Mouse (Mus musculus) thymus, postnatal 36 days (tissue): ENCODE measurements around the gene Vmn1r122.
"Not testable (repeated sequence)": the region's sequence is repeated elsewhere in the genome, so short reads cannot be mapped to it uniquely, and the experiment has no call there.

ENCODE experiments used
- DNase-seq, 2 experiments: peaks; one replicate each; pipeline ENCODE4 v3.0.0; 2022; ENCODE audit warnings: mixed read lengths in 2 of 2

Vmn1r122 gene

DNA sequence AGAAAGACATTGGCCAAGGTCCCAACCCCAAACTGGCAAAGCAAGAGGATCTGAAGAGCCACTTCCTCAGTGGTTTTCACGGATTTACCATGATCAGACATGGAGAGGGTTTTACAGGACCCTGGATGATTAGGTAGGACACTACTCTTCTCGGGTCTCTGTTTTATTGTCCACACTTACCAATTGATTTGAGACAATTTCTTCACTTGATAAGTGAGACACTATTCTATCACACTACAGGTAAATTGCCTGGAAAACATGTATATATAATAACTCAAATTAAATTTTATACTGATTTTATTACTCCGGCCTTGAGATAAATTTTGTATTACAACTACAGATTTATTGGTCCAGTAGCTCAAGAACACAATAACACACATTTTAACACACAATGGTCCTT lies at the start of gene Vmn1r122:
Gene Vmn1r122 (minus strand): TSS at position 101 of the 400 bp plus-strand sequence.
- DNase-seq = not testable (repeated sequence)

DNA sequence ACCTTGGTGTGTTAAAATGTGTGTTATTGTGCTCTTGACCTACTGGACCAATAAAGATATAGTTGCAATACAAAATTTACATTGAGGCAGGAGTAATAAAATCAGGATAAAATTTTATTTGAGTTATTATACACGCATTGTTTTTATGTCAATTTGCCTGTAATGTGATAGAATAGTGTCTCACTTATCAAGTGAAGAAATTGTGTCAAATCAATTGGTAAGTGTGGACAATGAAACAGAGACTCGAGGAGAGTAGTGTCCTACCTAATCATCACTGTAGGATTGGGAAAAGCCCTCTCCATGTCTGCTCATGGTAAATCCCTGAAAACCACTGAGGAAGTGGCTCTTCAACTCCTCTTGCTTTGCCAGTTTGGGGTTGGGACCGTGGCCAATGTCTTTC lies 28.0 kb upstream of the Vmn1r122 start, which contains the start of gene Vmn1r123:
Gene Vmn1r123 (plus strand): TSS at position 301 of the 400 bp plus-strand sequence.
- DNase-seq = not testable (repeated sequence)

- DNase-seq = not testable (repeated sequence)
Observed at GRCm38 (mm10) chr7:21098413-21098812, 35.5 kb downstream of the Vmn1r122 start, which contains the start of gene Vmn1r121. TSS of gene Vmn1r121 (minus strand) at chr7:21098513.
